Mouse (Mus musculus): ENCODE results near the gene Rwdd2b. TPM values are rescaled to one million over a fixed set of nuclear protein-coding genes. Genes with fewer than 3 reads are reported as not detected.

Gene Rwdd2b
- 13.9 TPM for polyA plus RNA-seq (2015; fragmentation: Illumina TruSeq; extraction: RNeasy Lipid Tissue Mini Kit (QIAGEN cat#74804); ENCODE audit: insufficient read depth, low replicate concordance)

GRCm38 (mm10) chr16:87440184-87440686 is at the start of gene Rwdd2b:
TSS of gene Rwdd2b (minus strand) at chr16:87440573.

GRCm38 (mm10) chr16:87454419-87455179 is 14.2 kb upstream of the Rwdd2b start, which contains the start of gene Usp16:
TSS of gene Usp16 (plus strand) at chr16:87454703.

GRCm38 (mm10) chr16:87432033-87432814 is 8.1 kb downstream of the Rwdd2b start, which contains the start of gene Ltn1:
TSS of gene Ltn1 (minus strand) at chr16:87432612.

Other genes starting within 250 kb of the Rwdd2b start
- gene N6amt1, start 86.4 kb downstream of the Rwdd2b start, polyA plus RNA-seq (2015; fragmentation: Illumina TruSeq; extraction: RNeasy Lipid Tissue Mini Kit (QIAGEN cat#74804); ENCODE audit: insufficient read depth, low replicate concordance) = 19.4 TPM
- gene Ltn1, start 8.0 kb downstream of the Rwdd2b start, polyA plus RNA-seq (2015; fragmentation: Illumina TruSeq; extraction: RNeasy Lipid Tissue Mini Kit (QIAGEN cat#74804); ENCODE audit: insufficient read depth, low replicate concordance) = 32.8 TPM
- gene Usp16, start 14.1 kb upstream of the Rwdd2b start, polyA plus RNA-seq (2015; fragmentation: Illumina TruSeq; extraction: RNeasy Lipid Tissue Mini Kit (QIAGEN cat#74804); ENCODE audit: insufficient read depth, low replicate concordance) = 141 TPM
- gene Cct8, start 55.3 kb upstream of the Rwdd2b start, polyA plus RNA-seq (2015; fragmentation: Illumina TruSeq; extraction: RNeasy Lipid Tissue Mini Kit (QIAGEN cat#74804); ENCODE audit: insufficient read depth, low replicate concordance) = 347 TPM
- gene Map3k7cl, start 112.8 kb upstream of the Rwdd2b start, polyA plus RNA-seq (2015; fragmentation: Illumina TruSeq; extraction: RNeasy Lipid Tissue Mini Kit (QIAGEN cat#74804); ENCODE audit: insufficient read depth, low replicate concordance) = 1.9 TPM

Measured in spleen, adult 10 weeks (tissue).